Mouse (Mus musculus) left cerebral cortex, adult 11 months (tissue): ENCODE measurements around the gene Mapk8ip3.
"Not testable (repeated sequence)": the region's sequence is repeated elsewhere in the genome, so short reads cannot be mapped to it uniquely, and the experiment has no call there.

ENCODE experiments used
- DNase-seq: peaks from one replicate; pipeline ENCODE4 v3.0.0; 2022; ENCODE audit warnings: low spot score

Gene Mapk8ip3

GRCm38 (mm10) chr17:24936259-24937237 is at the start of gene Mapk8ip3:
Gene Mapk8ip3, minus strand, starts transcription at chr17:24936977.
- peak; percentile 91 for DNase-seq

- DNase-seq: no peak
Measured at GRCm38 (mm10) chr17:24960852-24961715, 24.3 kb upstream of the Mapk8ip3 start.

GRCm38 (mm10) chr17:24960135-24960851 is 23.5 kb upstream of the Mapk8ip3 start, which contains the start of gene Jpt2:
Gene Jpt2, minus strand, starts transcription at chr17:24960689.
- DNase-seq: peak; percentile 95

GRCm38 (mm10) chr17:24959371-24959770 is 22.6 kb upstream of the Mapk8ip3 start:
- DNase-seq: no peak

- DNase-seq: no peak
Measured at GRCm38 (mm10) chr17:24953291-24953690, 16.5 kb upstream of the Mapk8ip3 start.

GRCm38 (mm10) chr17:24950671-24951070 is 13.9 kb upstream of the Mapk8ip3 start:
- no peak for DNase-seq

GRCm38 (mm10) chr17:24948204-24948603 is 11.4 kb upstream of the Mapk8ip3 start:
- no peak for DNase-seq

GRCm38 (mm10) chr17:24943589-24943988 is 6.8 kb upstream of the Mapk8ip3 start:
- DNase-seq: not testable (repeated sequence)

- peak; percentile 43 for DNase-seq
Measured at GRCm38 (mm10) chr17:24943036-24943435, 6.3 kb upstream of the Mapk8ip3 start.

GRCm38 (mm10) chr17:24942453-24942852 is 5.7 kb upstream of the Mapk8ip3 start:
- DNase-seq: not testable (repeated sequence)

GRCm38 (mm10) chr17:24937266-24937665 is 489 bp upstream of the Mapk8ip3 start:
- no peak for DNase-seq

GRCm38 (mm10) chr17:24935666-24936065 is 1.1 kb downstream of the Mapk8ip3 start:
- DNase-seq: no peak

GRCm38 (mm10) chr17:24934926-24935325 is 1.9 kb downstream of the Mapk8ip3 start:
- no peak for DNase-seq

GRCm38 (mm10) chr17:24933163-24933562 is 3.6 kb downstream of the Mapk8ip3 start:
- no peak for DNase-seq

- DNase-seq: no peak
Measured at GRCm38 (mm10) chr17:24932431-24932830, 4.3 kb downstream of the Mapk8ip3 start.

GRCm38 (mm10) chr17:24929506-24929905 is 7.3 kb downstream of the Mapk8ip3 start:
- DNase-seq: no peak

GRCm38 (mm10) chr17:24923246-24923645 is 13.5 kb downstream of the Mapk8ip3 start:
- no peak for DNase-seq

GRCm38 (mm10) chr17:24913984-24914383 is 22.8 kb downstream of the Mapk8ip3 start:
- no peak for DNase-seq

- no peak for DNase-seq
Measured at GRCm38 (mm10) chr17:24907591-24907990, 29.2 kb downstream of the Mapk8ip3 start.

GRCm38 (mm10) chr17:24903767-24904166 is 33.0 kb downstream of the Mapk8ip3 start:
- DNase-seq: no peak

- no peak for DNase-seq
Measured at GRCm38 (mm10) chr17:24902671-24903474, 33.9 kb downstream of the Mapk8ip3 start.
